In the genomic region with DNA sequence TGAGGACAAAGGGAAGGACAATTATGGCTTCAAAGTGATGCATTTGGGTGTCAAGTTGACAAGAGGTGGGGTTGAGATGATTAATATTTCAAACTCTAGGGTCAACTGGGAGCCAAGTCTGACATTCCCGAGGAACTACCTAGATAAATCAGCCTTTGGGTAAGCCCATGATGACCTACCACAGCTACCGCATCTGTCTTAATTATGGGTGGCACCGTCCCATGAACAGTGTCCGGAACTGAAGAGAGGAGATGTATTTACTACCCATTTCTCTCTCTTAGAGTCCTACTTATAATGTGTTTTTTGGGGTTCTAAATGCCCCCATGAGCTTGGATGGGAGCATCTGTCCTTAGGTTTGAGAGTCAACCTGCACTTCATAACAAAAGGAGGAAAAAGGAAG, we compare ENCODE assay signal across 43 mouse cellular contexts. TPM values are rescaled to one million over a fixed set of nuclear protein-coding genes. Genes with fewer than 3 reads are reported as not detected.
"Had no signal": no experiment of that assay in that cellular context is flagged by ENCODE, and none has a peak within 500 bp of the region (broad histone marks: within the 10 kb centered on the region; RNA-seq: fewer than 3 reads in every experiment).

No protein-coding gene starts in this region.

- H3K4me1 ChIP-seq: heart, embryonic 10.5 days; heart, embryonic 13.5 days; heart, embryonic 15.5 days; hindbrain, embryonic 10.5 days; hindbrain, embryonic 12.5 days; hindbrain, embryonic 13.5 days; hindbrain, embryonic 15.5 days; intestine, embryonic 15.5 days; kidney, embryonic 15.5 days had no signal

- H3K9me3 ChIP-seq: heart, embryonic 10.5 days; heart, embryonic 13.5 days; heart, embryonic 15.5 days; hindbrain, embryonic 10.5 days; hindbrain, embryonic 12.5 days; hindbrain, embryonic 15.5 days; intestine, embryonic 15.5 days; kidney, embryonic 15.5 days had no signal

- H3K9ac ChIP-seq: heart, embryonic 12.5 days; heart, embryonic 13.5 days; heart, embryonic 15.5 days; hindbrain, embryonic 12.5 days; hindbrain, embryonic 13.5 days; hindbrain, embryonic 14.5 days; hindbrain, embryonic 15.5 days; intestine, embryonic 15.5 days; kidney, embryonic 15.5 days had no signal

- H3K27me3 ChIP-seq: heart, embryonic 12.5 days; heart, embryonic 13.5 days; heart, embryonic 15.5 days; hindbrain, embryonic 12.5 days; hindbrain, embryonic 13.5 days; hindbrain, embryonic 15.5 days; intestine, embryonic 15.5 days; kidney, embryonic 15.5 days had no signal

- H3K36me3 ChIP-seq: heart, embryonic 10.5 days; heart, embryonic 12.5 days; heart, embryonic 13.5 days; heart, embryonic 15.5 days; hindbrain, embryonic 10.5 days; hindbrain, embryonic 12.5 days; intestine, embryonic 15.5 days; kidney, embryonic 15.5 days had no signal

- H3K4me2 ChIP-seq: heart, embryonic 11.5 days; heart, embryonic 12.5 days; heart, embryonic 13.5 days; heart, embryonic 15.5 days; hindbrain, embryonic 12.5 days; hindbrain, embryonic 13.5 days; hindbrain, embryonic 14.5 days; hindbrain, embryonic 15.5 days; intestine, embryonic 15.5 days; kidney, embryonic 15.5 days had no signal

- H3K27ac ChIP-seq: heart, embryonic 10.5 days; heart, embryonic 13.5 days; heart, embryonic 15.5 days; hindbrain, embryonic 10.5 days; hindbrain, embryonic 12.5 days; hindbrain, embryonic 13.5 days; hindbrain, embryonic 14.5 days; hindbrain, embryonic 15.5 days; hindbrain, postnatal 0 days; intestine, embryonic 15.5 days; kidney, embryonic 15.5 days; kidney, postnatal 0 days; layer of hippocampus, adult 2 months had no signal

- H3K4me3 ChIP-seq: heart, embryonic 10.5 days; heart, embryonic 12.5 days; heart, embryonic 13.5 days; heart, embryonic 15.5 days; hindbrain, embryonic 10.5 days; hindbrain, embryonic 12.5 days; hindbrain, embryonic 13.5 days; hindbrain, embryonic 15.5 days; intestine, embryonic 15.5 days; kidney, embryonic 15.5 days; layer of hippocampus, adult 2 months had no signal

- DNase-seq: heart, postnatal 10 days; heart, postnatal 14 days; heart, postnatal 36 days; heart, postnatal 4 days; kidney, adult 11 months; kidney, adult 18-20 months; kidney, adult 2 months; kidney, adult 8-10 months; kidney, adult 9 months; kidney, postnatal 10 days; kidney, postnatal 14 days; kidney, postnatal 25 days; kidney, postnatal 36 days; kidney, postnatal 4 days; layer of hippocampus, adult 9-11 months; layer of hippocampus, postnatal 36 days had no signal

- ATAC-seq: hindbrain, embryonic 16.5 days; hindbrain, postnatal 0 days; inflammation-experienced regulatory T-cells, adult 6 months; intestine, embryonic 15.5 days; intestine, embryonic 16.5 days; intestine, postnatal 0 days had no signal

RNA-seq across cellular contexts. Expression of a gene that starts 38.5 kb away (rescaled TPM):
- polyA plus RNA-seq: heart, embryonic 10.5 days; heart, embryonic 11.5 days; heart, embryonic 12.5 days; heart, embryonic 13.5 days; heart, embryonic 14.5 days; heart, embryonic 15.5 days; heart, embryonic 16.5 days; heart, postnatal 0 days; hindbrain, embryonic 10.5 days; hindbrain, embryonic 11.5 days; hindbrain, embryonic 13.5 days; hindbrain, embryonic 14.5 days; hindbrain, embryonic 15.5 days; hindbrain, embryonic 16.5 days; hindbrain, postnatal 0 days; inflammation-experienced regulatory T-cells, adult 6 months; intestine, embryonic 14.5 days; intestine, embryonic 15.5 days; intestine, embryonic 16.5 days; intestine, postnatal 0 days; kidney, adult 2 months; kidney, embryonic 14.5 days; kidney, embryonic 16.5 days; kidney, postnatal 0 days; large intestine, adult 2 months had no signal
